Mouse (Mus musculus) embryonic facial prominence, embryonic 11.5 days (tissue): ENCODE measurements at regions not wholly inside any gene's neighbourhood (a gene's known extent, or its start where the extent isn't known, plus 50 kb on each side); places are given as distances from the start of the nearest gene placed in this dataset.

Source experiments
- ATAC-seq: fragments of 200-750 bp; cut with Nextera tagmentation; replicated peaks from 2 replicates; pipeline ENCODE4 v1.8.0; 2017; ENCODE audit warnings: low read depth; ENCODE audit not compliant: insufficient number of reproducible peaks, low FRiP score, low TSS enrichment
- DNase-seq: peaks from one replicate; pipeline ENCODE4 v3.0.0-alpha.2; 2015; ENCODE audit warnings: low spot score
- H3K27ac ChIP-seq: fragments of 300-500 bp; sonication (generic); replicated peaks from 2 replicates; pipeline ENCODE4 v1.5.1; 2014; ENCODE audit warnings: mild to moderate bottlenecking, low read depth, low read length, control low read depth
- H3K27me3 ChIP-seq: fragments of 300-500 bp; sonication (generic); 2 replicates; pipeline ENCODE4 v1.6.1; 2014; ENCODE audit warnings: mild to moderate bottlenecking, low read length, moderate library complexity, mixed read lengths; ENCODE audit not compliant: control insufficient read depth, insufficient read depth
- H3K36me3 ChIP-seq: fragments of 300-500 bp; sonication (generic); replicated peaks from 2 replicates; pipeline ENCODE4 v1.6.1; 2014; ENCODE audit warnings: low read depth, mild to moderate bottlenecking, low read length, moderate library complexity, mixed read lengths; ENCODE audit not compliant: control insufficient read depth, insufficient read depth
- H3K4me1 ChIP-seq: fragments of 300-500 bp; sonication (generic); 2 replicates; pipeline ENCODE4 v1.6.1; 2014; ENCODE audit warnings: low read length, mixed read lengths; ENCODE audit not compliant: control insufficient read depth, insufficient read depth
- H3K4me2 ChIP-seq: fragments of 300-500 bp; sonication (generic); 2 replicates; pipeline ENCODE4 v1.6.1; 2014; ENCODE audit warnings: low read depth, mild to moderate bottlenecking, control low read depth, low read length, moderate library complexity
- H3K4me3 ChIP-seq: fragments of 300-500 bp; sonication (generic); 2 replicates; pipeline ENCODE4 v1.5.1; 2014; ENCODE audit warnings: low read depth, low read length, control low read depth
- H3K9ac ChIP-seq: fragments of 300-500 bp; sonication (generic); replicated peaks from 2 replicates; pipeline ENCODE4 v1.6.1; 2014; ENCODE audit warnings: mild to moderate bottlenecking, control low read depth, low read length
- H3K9me3 ChIP-seq: fragments of 300-500 bp; sonication (generic); replicated peaks from 2 replicates; pipeline ENCODE4 v1.6.1; 2016; ENCODE audit warnings: mild to moderate bottlenecking, low read length, inconsistent platforms, mixed read lengths; ENCODE audit not compliant: control insufficient read depth
- WGBS: fragments of 180-500 bp; shearing (Covaris S2); extraction: QIAGEN DNeasy Blood & Tissue Kit; methylation state at CpG from one replicate; pipeline ENCODE4 v1.1.7; 2014; 5-methylcytosine and 5-hydroxymethylcytosine counted together

DNA sequence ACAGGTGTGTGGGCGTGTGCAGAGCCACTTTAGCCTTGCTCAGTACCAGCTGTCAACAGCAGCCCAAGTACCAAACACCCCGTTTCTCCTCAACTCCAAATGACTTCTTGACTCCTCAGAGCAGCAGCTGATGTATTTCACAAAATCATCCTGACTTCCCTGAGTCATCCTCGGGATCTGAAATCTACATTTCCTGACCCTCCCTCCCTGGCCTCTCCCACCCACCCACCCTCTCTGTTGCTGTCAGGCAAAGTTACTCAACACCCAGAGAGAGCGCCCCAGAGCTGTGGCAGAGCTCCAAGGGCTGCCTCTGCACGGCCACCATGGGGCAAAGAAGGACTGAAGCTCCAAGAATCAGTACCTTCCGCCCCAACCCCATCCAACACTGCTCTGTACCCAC lies 83.5 kb upstream of the Cyp1b1 start:
- Histone ChIP-seq H3K9me3 (no peaks in the 10 kb centered on the region), H3K36me3 (no peaks in the 10 kb centered on the region), H3K27me3 (no peaks in the 10 kb centered on the region), H3K4me2 (no peak overlapping the region), H3K9ac (no peak overlapping the region), H3K4me3 (no peak overlapping the region), H3K4me1 (no peaks in the 10 kb centered on the region), H3K27ac (no peak overlapping the region)
- 87% methylated on average over 6 of the region's 6 CpGs for WGBS
- no peak for ATAC-seq
- DNase-seq, result no peak

DNA sequence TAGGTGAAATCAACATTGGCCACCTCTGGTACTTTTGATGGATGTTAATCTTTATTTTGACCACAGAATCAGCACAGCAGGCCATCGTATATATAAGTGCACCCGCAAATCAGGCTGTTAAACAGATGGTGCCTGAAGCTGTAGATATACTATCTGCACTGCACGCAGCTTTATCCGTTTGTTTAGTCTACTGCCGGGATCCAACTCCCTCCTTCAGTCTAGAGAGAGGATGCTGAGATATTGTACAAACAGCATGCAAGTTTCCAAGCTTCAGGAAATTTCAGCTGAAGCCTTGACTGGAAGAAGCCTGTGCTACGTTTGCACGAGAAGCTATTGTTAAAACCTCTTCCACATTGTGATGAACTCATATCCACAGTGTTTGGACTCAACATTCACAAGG lies 75.3 kb upstream of the Cyp1b1 start:
- no peak overlapping the region for H3K9ac ChIP-seq
- no peaks in the 10 kb centered on the region for H3K4me1 ChIP-seq
- 67% methylated on average over 7 of the region's 7 CpGs for WGBS
- DNase-seq, result peak; percentile 23
- no peaks in the 10 kb centered on the region for H3K27me3 ChIP-seq
- H3K36me3 ChIP-seq, result no peaks in the 10 kb centered on the region
- ATAC-seq, result no peak
- no peak overlapping the region for H3K4me3 ChIP-seq
- no peak overlapping the region for H3K27ac ChIP-seq
- H3K4me2 ChIP-seq, result no peak overlapping the region
- no peaks in the 10 kb centered on the region for H3K9me3 ChIP-seq

- Histone ChIP-seq H3K9ac (no peak overlapping the region), H3K4me3 (no peak overlapping the region), H3K36me3 (no peaks in the 10 kb centered on the region)
Measured at GRCm38 (mm10) chr17:79787201-79787600, 72.3 kb upstream of the Cyp1b1 start.

GRCm38 (mm10) chr17:79786691-79787090 lies 71.8 kb upstream of the Cyp1b1 start:
- WGBS, result 80% methylated on average over 5 of the region's 5 CpGs
- Histone ChIP-seq H3K27ac (no peak overlapping the region), H3K27me3 (no peaks in the 10 kb centered on the region), H3K4me3 (no peak overlapping the region), H3K4me2 (no peak overlapping the region), H3K9ac (no peak overlapping the region), H3K9me3 (no peaks in the 10 kb centered on the region), H3K4me1 (no peaks in the 10 kb centered on the region), H3K36me3 (no peaks in the 10 kb centered on the region)
- ATAC-seq (no peak), DNase-seq (no peak)

More at GRCm38 (mm10) chr17:79787201-79787600, 72.3 kb upstream of the Cyp1b1 start:
- Histone ChIP-seq H3K27me3 (no peaks in the 10 kb centered on the region), H3K4me2 (no peak overlapping the region), H3K4me1 (no peaks in the 10 kb centered on the region), H3K27ac (no peak overlapping the region), H3K9me3 (no peaks in the 10 kb centered on the region)
- 79% methylated on average over 2 of the region's 2 CpGs for WGBS
- no peak for DNase-seq
- ATAC-seq, result no peak

- ATAC-seq (no peak), DNase-seq (no peak)
- Histone ChIP-seq H3K27ac (no peak overlapping the region), H3K4me2 (no peak overlapping the region), H3K27me3 (no peaks in the 10 kb centered on the region), H3K4me3 (no peak overlapping the region), H3K9ac (no peak overlapping the region), H3K36me3 (no peaks in the 10 kb centered on the region), H3K9me3 (no peaks in the 10 kb centered on the region), H3K4me1 (no peaks in the 10 kb centered on the region)
- 92% methylated on average over 5 of the region's 5 CpGs for WGBS
Measured at GRCm38 (mm10) chr17:79786270-79786669, 71.4 kb upstream of the Cyp1b1 start.

DNA sequence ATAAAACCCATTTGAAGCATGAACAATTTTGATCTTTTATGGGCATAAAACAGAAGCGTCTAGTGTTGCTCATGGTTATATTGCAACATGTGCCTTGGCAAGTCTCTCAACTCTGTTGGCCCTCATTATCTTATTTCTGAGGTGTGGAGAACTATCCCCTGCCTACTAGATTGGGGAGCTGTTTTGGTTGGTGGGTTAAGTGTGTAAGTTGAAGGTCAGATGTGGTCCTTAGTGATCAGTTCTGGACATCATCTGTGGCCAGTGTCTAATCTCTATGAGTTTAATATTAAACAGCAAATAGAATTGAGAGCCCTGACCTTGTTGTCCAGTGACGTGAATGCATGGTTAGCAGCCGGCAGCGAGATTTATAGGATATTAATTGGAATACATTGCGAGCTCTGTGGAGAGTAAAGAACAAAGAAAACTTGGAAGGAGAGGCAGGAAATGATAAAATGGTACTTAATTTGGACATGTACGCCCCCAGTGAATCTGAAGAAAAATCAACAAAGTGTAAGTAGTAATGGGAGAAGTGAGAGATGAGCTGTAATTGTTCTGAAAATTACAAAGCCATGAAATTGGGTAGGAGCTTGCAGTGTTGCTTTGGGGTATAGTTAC lies 69.5 kb upstream of the Cyp1b1 start:
- Histone ChIP-seq H3K9me3 (no peaks in the 10 kb centered on the region; the same call in 1 of the 2 replicates), H3K27ac (no peak overlapping the region), H3K4me1 (no peaks in the 10 kb centered on the region), H3K27me3 (no peaks in the 10 kb centered on the region), H3K36me3 (no peaks in the 10 kb centered on the region), H3K9ac (no peak overlapping the region), H3K4me2 (no peak overlapping the region), H3K4me3 (no peak overlapping the region)
- 89% methylated on average over 6 of the region's 6 CpGs for WGBS
- ATAC-seq (no peak), DNase-seq (no peak)

DNA sequence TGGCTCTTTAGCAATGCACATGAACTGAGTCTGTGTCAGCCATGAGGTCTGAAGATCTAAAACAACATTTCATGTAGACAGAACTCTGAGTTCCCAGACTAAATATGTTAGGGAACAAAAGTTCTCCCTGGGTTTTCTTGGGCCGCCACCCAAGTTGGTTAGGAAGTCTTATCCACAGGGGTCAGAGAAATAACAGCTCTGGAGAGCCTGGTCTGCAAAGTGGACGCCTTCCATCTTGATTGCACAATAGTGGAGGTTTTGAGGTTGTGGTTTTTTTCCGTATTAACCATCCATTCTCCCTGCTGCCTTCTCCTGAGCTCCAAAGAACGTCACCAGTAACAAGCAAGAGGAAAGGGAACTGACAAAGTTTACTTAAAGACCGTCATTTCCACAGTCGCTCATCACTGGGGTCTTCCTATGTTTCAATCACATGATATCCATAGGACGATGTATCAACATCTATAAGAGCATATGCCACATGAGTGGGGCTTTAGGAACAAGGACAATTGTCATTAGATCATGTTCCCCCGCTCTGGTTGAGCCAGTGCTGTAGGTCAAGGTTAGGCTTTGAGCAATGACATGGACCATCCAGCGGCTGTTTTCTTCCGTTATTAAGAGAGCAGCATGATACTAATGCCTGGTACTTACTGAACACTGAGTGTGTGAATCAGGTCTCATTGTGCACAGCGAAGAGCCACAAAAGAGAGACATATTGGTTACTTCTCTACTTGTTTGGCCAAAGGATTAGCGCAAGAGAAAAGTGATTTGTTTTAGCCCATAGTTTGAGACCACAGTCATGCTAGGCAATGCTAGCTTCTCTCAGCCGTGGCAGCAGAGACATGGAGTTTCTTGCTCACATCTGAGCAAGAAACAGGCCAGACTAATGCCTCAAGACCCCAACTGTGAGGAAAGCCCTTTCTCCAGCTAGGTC lies 67.1 kb upstream of the Cyp1b1 start:
- ATAC-seq (no peak), DNase-seq (no peak)
- WGBS, result 88% methylated on average over 13 of the region's 13 CpGs

DNA sequence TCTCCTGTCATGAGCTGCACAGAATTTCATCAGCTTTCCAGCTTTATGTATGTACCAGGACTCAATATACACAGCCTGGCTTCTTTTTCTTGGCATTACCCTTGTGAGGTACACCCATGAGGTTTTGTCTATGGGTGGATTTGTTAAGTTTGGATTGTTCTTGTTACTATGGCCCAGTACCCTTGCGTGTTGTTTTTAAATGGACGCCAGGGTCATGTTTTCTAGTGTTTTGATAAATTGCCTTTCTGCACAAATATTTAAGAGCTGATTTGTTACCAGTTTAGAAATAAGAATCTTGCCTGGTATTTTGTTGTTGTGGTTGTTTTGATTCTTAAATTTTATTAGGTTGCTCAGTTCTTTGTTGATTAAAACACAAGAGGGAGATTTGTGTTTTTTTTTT lies 66.4 kb upstream of the Cyp1b1 start:
- WGBS, result 88% methylated on average over 2 of the region's 2 CpGs
- Histone ChIP-seq H3K4me2 (no peak overlapping the region), H3K4me3 (no peak overlapping the region), H3K9me3 (no peaks in the 10 kb centered on the region; the same call in 1 of the 2 replicates), H3K27ac (no peak overlapping the region), H3K4me1 (no peaks in the 10 kb centered on the region), H3K36me3 (no peaks in the 10 kb centered on the region), H3K9ac (no peak overlapping the region), H3K27me3 (no peaks in the 10 kb centered on the region)
- DNase-seq (no peak), ATAC-seq (no peak)

More for the DNA sequence above, 67.1 kb upstream of the Cyp1b1 start:
- H3K9me3 ChIP-seq, result no peaks in the 10 kb centered on the region; the same call in 1 of the 2 replicates
- no peak overlapping the region for H3K27ac ChIP-seq
- H3K9ac ChIP-seq, result no peak overlapping the region
- H3K4me3 ChIP-seq, result no peak overlapping the region
- no peaks in the 10 kb centered on the region for H3K4me1 ChIP-seq
- H3K36me3 ChIP-seq, result no peaks in the 10 kb centered on the region
- H3K4me2 ChIP-seq, result no peak overlapping the region
- H3K27me3 ChIP-seq, result no peaks in the 10 kb centered on the region
